Mouse (Mus musculus) neural tube, embryonic 14.5 days (tissue): ENCODE results near the gene Col18a1. TPM values are rescaled to one million over a fixed set of nuclear protein-coding genes. Genes with fewer than 3 reads are reported as not detected.

ENCODE experiments used
- ATAC-seq: fragments of 200-750 bp; cut with Nextera tagmentation; 2 replicates; pipeline ENCODE4 v1.8.0; 2017; ENCODE audit warnings: low read depth, mild to moderate bottlenecking, moderate TSS enrichment, moderate library complexity
- H3K27ac ChIP-seq: fragments of 300-500 bp; sonication (generic); 2 replicates; pipeline ENCODE4 v1.5.1; 2014; ENCODE audit warnings: low read depth, mild to moderate bottlenecking, control low read depth, low read length, moderate library complexity, mixed read lengths
- H3K27me3 ChIP-seq: fragments of 300-500 bp; sonication (generic); 2 replicates; pipeline ENCODE4 v1.6.1; 2014; ENCODE audit warnings: low read length; ENCODE audit not compliant: control insufficient read depth, insufficient read depth
- H3K36me3 ChIP-seq: fragments of 300-500 bp; sonication (generic); 2 replicates; pipeline ENCODE4 v1.6.1; 2014; ENCODE audit warnings: low read length, mixed read lengths; ENCODE audit not compliant: control insufficient read depth, insufficient read depth
- H3K4me1 ChIP-seq: fragments of 300-500 bp; sonication (generic); 2 replicates; pipeline ENCODE4 v1.6.1; 2014; ENCODE audit warnings: low read length; ENCODE audit not compliant: control insufficient read depth, insufficient read depth
- H3K4me2 ChIP-seq: fragments of 300-500 bp; sonication (generic); 2 replicates; pipeline ENCODE4 v1.6.1; 2014; ENCODE audit warnings: mild to moderate bottlenecking, low read depth, low read length, control low read depth
- H3K4me3 ChIP-seq: fragments of 300-500 bp; sonication (generic); 2 replicates; pipeline ENCODE4 v1.5.1; 2014; ENCODE audit warnings: low read depth, low read length, control low read depth, mixed read lengths
- H3K9ac ChIP-seq: fragments of 300-500 bp; sonication (generic); replicated peaks from 2 replicates; pipeline ENCODE4 v1.6.1; 2014; ENCODE audit warnings: low read depth, mild to moderate bottlenecking, control low read depth, low read length, mixed read lengths
- H3K9me3 ChIP-seq: fragments of 300-500 bp; sonication (generic); 2 replicates; pipeline ENCODE4 v1.6.1; 2016; ENCODE audit warnings: low read length; ENCODE audit not compliant: control insufficient read depth
- WGBS: fragments of 180-500 bp; shearing (Covaris S2); extraction: QIAGEN DNeasy Blood & Tissue Kit; methylation state at CpG from one replicate; pipeline ENCODE4 v1.1.7; 2014; 5-methylcytosine and 5-hydroxymethylcytosine counted together
- polyA plus RNA-seq: library from polyadenylated mRNA; unstranded; fragments of >200 nt; fragmentation: Nextera tagmentation; extraction: Ambion mirVana; gene quantifications from 2 replicates; pipeline ENCODE4 v1.2.1, GENCODE M21; 2014

Gene Col18a1
- polyA plus RNA-seq, 1 experiment from 2014 or later = 5.3 TPM

GRCm38 (mm10) chr10:77206134-77206533 lies 39.8 kb upstream of the Col18a1 start:
- ATAC-seq = no peak

GRCm38 (mm10) chr10:77203960-77204359 lies 37.6 kb upstream of the Col18a1 start:
- no peaks in the 10 kb centered on the region for H3K4me1 ChIP-seq
- no peak overlapping the region for H3K4me2 ChIP-seq
- H3K4me3 ChIP-seq = no peak overlapping the region
- 85% methylated on average over 4 of the region's 4 CpGs for WGBS
- H3K27ac ChIP-seq = no peak overlapping the region
- no peak for ATAC-seq
- H3K9ac ChIP-seq = no peak overlapping the region
- H3K9me3 ChIP-seq = no peaks in the 10 kb centered on the region
- no peaks in the 10 kb centered on the region for H3K36me3 ChIP-seq
- no peaks in the 10 kb centered on the region for H3K27me3 ChIP-seq

More at GRCm38 (mm10) chr10:77206134-77206533, 39.8 kb upstream of the Col18a1 start:
- Histone ChIP-seq H3K9ac (no peak overlapping the region), H3K27me3 (no peaks in the 10 kb centered on the region), H3K4me2 (no peak overlapping the region), H3K4me3 (no peak overlapping the region), H3K9me3 (no peaks in the 10 kb centered on the region), H3K4me1 (no peaks in the 10 kb centered on the region), H3K36me3 (no peaks in the 10 kb centered on the region), H3K27ac (no peak overlapping the region)
- WGBS = 90% methylated on average over 2 of the region's 2 CpGs

GRCm38 (mm10) chr10:77201919-77202318 lies 35.6 kb upstream of the Col18a1 start:
- Histone ChIP-seq H3K9me3 (no peaks in the 10 kb centered on the region), H3K4me2 (no peak overlapping the region), H3K27me3 (no peaks in the 10 kb centered on the region), H3K27ac (no peak overlapping the region), H3K36me3 (no peaks in the 10 kb centered on the region), H3K4me1 (no peaks in the 10 kb centered on the region), H3K4me3 (no peak overlapping the region), H3K9ac (no peak overlapping the region)
- 78% methylated on average over 5 of the region's 5 CpGs for WGBS
- ATAC-seq = no peak

DNA sequence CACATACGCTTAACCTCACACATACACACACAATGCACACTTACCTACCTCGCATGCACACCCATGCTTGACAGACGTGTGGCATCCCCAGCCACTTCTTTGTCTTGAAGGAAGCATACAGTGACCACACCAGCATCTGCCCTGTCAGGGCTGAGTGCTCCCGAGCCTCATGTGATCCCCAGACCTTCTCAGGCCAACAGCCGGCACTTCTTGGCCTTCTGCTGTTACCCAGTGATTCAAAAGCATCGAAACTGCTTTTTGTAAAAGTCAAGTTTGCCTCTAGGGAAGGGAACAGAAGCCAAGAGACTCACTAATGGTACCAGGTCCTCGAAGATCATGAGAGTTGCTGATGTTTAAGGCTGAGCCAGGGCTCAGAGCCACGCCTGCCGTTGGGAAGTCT lies 33.9 kb upstream of the Col18a1 start:
- Histone ChIP-seq H3K36me3 (no peaks in the 10 kb centered on the region), H3K27me3 (no peaks in the 10 kb centered on the region), H3K27ac (no peak overlapping the region), H3K4me3 (no peak overlapping the region), H3K9me3 (no peaks in the 10 kb centered on the region), H3K4me2 (no peak overlapping the region), H3K4me1 (no peaks in the 10 kb centered on the region), H3K9ac (no peak overlapping the region)
- 85% methylated on average over 9 of the region's 9 CpGs for WGBS
- ATAC-seq = no peak

DNA sequence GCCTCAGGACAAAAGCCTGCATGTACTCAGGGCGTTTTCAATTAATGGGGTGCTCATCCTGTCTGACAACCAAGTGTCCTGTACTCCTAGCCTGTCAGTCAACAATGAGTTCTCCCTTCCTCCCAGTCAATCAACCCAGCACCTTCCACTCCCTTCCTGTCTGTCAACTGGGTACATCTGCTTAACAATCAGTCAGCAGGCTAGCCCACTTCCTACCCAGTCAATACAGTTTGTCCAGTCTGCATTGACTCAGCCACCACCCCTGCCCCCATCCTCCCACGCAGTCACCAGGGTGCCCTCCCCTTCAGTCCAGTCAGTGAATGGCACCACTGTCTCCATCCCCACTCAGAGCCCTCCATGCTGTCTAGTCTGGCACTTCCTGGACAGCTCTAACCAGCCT lies 32.9 kb upstream of the Col18a1 start:
- Histone ChIP-seq H3K27me3 (no peaks in the 10 kb centered on the region), H3K4me1 (no peaks in the 10 kb centered on the region), H3K36me3 (no peaks in the 10 kb centered on the region), H3K9ac (no peak overlapping the region), H3K4me3 (no peak overlapping the region), H3K4me2 (no peak overlapping the region), H3K9me3 (no peaks in the 10 kb centered on the region), H3K27ac (no peak overlapping the region)
- ATAC-seq = no peak
- 77% methylated on average over 2 of the region's 2 CpGs for WGBS

DNA sequence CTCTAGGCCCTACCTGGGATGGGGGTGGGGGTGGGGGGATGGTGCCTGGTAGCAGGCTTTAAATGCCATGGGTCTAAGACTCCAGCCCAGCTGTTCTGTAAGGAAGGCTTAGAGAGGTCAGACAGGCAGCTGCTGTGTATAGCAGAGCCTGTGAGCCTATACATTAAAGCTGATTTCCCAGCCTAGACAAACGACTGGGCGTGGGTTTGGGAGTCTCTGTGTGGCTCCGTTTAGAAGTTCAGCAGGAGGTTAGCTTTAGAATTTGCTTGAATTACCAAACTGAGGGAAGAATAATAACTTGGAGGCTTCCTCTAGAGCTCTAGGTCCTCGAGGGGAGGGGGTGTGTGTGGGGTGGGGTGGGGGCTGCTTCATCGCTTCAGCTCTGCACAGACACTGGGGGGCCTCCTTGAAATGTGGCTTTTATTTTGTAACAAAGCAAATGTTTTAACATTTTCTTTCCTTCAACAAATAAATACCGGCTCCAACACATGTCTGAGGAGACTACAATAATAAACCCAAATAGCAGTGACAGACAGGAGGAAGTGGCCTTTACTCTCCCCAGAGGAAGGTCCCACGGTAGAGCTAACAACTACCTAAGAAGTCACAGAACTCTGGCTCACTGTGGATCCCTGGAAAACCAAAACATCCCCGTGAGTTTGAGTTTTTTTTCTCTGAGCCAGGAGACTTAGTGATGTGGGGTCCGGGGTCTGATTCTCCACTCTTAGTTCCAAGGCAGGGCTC lies 31.3 kb upstream of the Col18a1 start:
- no peak; the same call in 1 of the 2 replicates for ATAC-seq
- Histone ChIP-seq H3K9ac (no peak overlapping the region), H3K9me3 (no peaks in the 10 kb centered on the region), H3K4me2 (no peak overlapping the region), H3K27ac (no peak overlapping the region), H3K4me1 (no peaks in the 10 kb centered on the region), H3K4me3 (no peak overlapping the region), H3K27me3 (no peaks in the 10 kb centered on the region), H3K36me3 (no peaks in the 10 kb centered on the region)
- 14% methylated on average over 9 of the region's 9 CpGs for WGBS

- Histone ChIP-seq H3K27ac (no peak overlapping the region), H3K4me2 (no peak overlapping the region), H3K36me3 (no peaks in the 10 kb centered on the region), H3K4me1 (peaks cover 1% of the 10 kb centered on the region; the same call in 1 of the 2 replicates), H3K9ac (no peak overlapping the region), H3K9me3 (no peaks in the 10 kb centered on the region), H3K4me3 (no peak overlapping the region), H3K27me3 (no peaks in the 10 kb centered on the region)
- WGBS = 81% methylated on average over 4 of the region's 4 CpGs
- no peak for ATAC-seq
Observed at GRCm38 (mm10) chr10:77196676-77197075, 30.3 kb upstream of the Col18a1 start.

DNA sequence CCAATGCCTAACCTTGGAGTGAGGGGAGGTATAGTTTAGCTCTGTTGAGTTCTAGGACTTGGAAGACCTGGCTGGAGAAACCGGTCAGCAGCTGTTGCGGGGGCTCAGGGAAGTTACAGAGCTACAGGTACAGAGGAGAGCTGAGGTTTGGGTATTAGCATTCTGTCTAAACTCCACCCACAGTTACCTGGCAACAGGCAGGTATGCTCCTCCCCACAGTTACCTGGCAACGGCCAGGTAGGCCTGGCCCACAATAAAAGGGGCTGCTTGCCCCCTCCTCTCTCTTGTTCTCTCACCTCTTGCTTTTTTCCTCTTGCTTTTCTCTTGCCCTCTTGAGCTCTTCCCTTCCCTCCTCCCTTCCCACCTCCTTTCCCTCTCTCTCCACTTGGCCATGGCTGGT lies 29.8 kb upstream of the Col18a1 start:
- 88% methylated on average over 3 of the region's 3 CpGs for WGBS
- H3K4me3 ChIP-seq = no peak overlapping the region
- H3K4me2 ChIP-seq = no peak overlapping the region
- no peak overlapping the region for H3K9ac ChIP-seq
- no peak overlapping the region for H3K27ac ChIP-seq
- no peaks in the 10 kb centered on the region for H3K27me3 ChIP-seq
- no peak for ATAC-seq
- no peaks in the 10 kb centered on the region for H3K36me3 ChIP-seq
- peaks cover 7% of the 10 kb centered on the region; the same call in 1 of the 2 replicates for H3K4me1 ChIP-seq
- no peaks in the 10 kb centered on the region for H3K9me3 ChIP-seq

DNA sequence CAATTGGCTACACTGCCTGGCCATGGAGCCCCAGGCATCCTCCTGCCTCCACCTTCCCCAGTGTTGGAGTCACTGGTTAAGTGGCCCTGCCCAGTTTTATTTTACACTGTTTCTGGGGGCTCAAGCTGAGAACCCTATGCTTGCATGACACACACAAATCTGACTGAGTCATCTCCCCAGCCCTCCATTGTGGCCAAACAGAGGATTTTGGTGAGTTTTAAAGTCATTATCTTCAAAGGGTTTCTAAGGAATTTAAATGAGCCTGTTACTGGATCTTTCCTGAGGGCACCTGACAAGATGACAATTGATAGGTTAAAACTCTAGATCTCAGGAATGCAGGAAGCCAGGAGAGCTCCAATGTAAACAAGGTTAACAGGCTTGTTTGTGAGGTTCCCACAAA lies 27.1 kb upstream of the Col18a1 start:
- Histone ChIP-seq H3K4me3 (no peak overlapping the region), H3K27me3 (no peaks in the 10 kb centered on the region), H3K9me3 (no peaks in the 10 kb centered on the region), H3K4me1 (peaks cover 10% of the 10 kb centered on the region; the same call in 1 of the 2 replicates), H3K9ac (no peak overlapping the region), H3K4me2 (no peak overlapping the region), H3K36me3 (no peaks in the 10 kb centered on the region), H3K27ac (no peak overlapping the region)
- no peak for ATAC-seq
